Mouse (Mus musculus) heart, embryonic 11.5 days (tissue): ENCODE data around the gene Akap2. TPM values are rescaled to one million over a fixed set of nuclear protein-coding genes. Genes with fewer than 3 reads are reported as not detected.

Source experiments
- ATAC-seq: fragments of 200-750 bp; cut with Nextera tagmentation; replicated peaks from 2 replicates; pipeline ENCODE4 v1.8.0; 2017; ENCODE audit warnings: moderate library complexity; ENCODE audit not compliant: insufficient number of reproducible peaks, low FRiP score, low TSS enrichment
- H3K27ac ChIP-seq: fragments of 300-500 bp; sonication (generic); 2 replicates; pipeline ENCODE4 v1.5.1; 2014; ENCODE audit warnings: mild to moderate bottlenecking, low read depth, low read length
- H3K27me3 ChIP-seq: fragments of 300-500 bp; sonication (generic); 2 replicates; pipeline ENCODE4 v1.6.1; 2014; ENCODE audit warnings: mild to moderate bottlenecking, low read length, mixed read lengths; ENCODE audit not compliant: control insufficient read depth, insufficient read depth
- H3K36me3 ChIP-seq: fragments of 300-500 bp; sonication (generic); 2 replicates; pipeline ENCODE4 v1.6.1; 2014; ENCODE audit warnings: mild to moderate bottlenecking, low read length, moderate library complexity, mixed read lengths; ENCODE audit not compliant: control insufficient read depth, insufficient read depth
- H3K4me1 ChIP-seq: fragments of 300-500 bp; sonication (generic); 2 replicates; pipeline ENCODE4 v1.6.1; 2014; ENCODE audit warnings: low read length; ENCODE audit not compliant: control insufficient read depth, insufficient read depth
- H3K4me2 ChIP-seq: fragments of 300-500 bp; sonication (generic); 2 replicates; pipeline ENCODE4 v1.6.1; 2014; ENCODE audit warnings: mild to moderate bottlenecking, moderate library complexity
- H3K4me3 ChIP-seq: fragments of 300-500 bp; sonication (generic); 2 replicates; pipeline ENCODE4 v1.5.1; 2014; ENCODE audit warnings: low read depth, low read length
- H3K9ac ChIP-seq: fragments of 300-500 bp; sonication (generic); 2 replicates; pipeline ENCODE4 v1.6.1; 2014; ENCODE audit warnings: mild to moderate bottlenecking, low read depth, low read length, moderate library complexity
- H3K9me3 ChIP-seq: fragments of 300-500 bp; sonication (generic); replicated peaks from 2 replicates; pipeline ENCODE4 v1.6.1; 2016; ENCODE audit warnings: low read length; ENCODE audit not compliant: control insufficient read depth
- WGBS: fragments of 180-500 bp; shearing (Covaris S2); extraction: QIAGEN DNeasy Blood & Tissue Kit; methylation state at CpG from one replicate; pipeline ENCODE4 v1.1.7; 2014; ENCODE audit not compliant: insufficient replicate concordance; 5-methylcytosine and 5-hydroxymethylcytosine counted together
- polyA plus RNA-seq: library from polyadenylated mRNA; unstranded; fragments of >200 nt; fragmentation: Nextera tagmentation; extraction: Ambion mirVana; gene quantifications from 2 replicates; pipeline ENCODE4 v1.2.1, GENCODE M21; 2014

Akap2 gene
- polyA plus RNA-seq, 1 experiment from 2014 or later: 45.9 TPM

DNA sequence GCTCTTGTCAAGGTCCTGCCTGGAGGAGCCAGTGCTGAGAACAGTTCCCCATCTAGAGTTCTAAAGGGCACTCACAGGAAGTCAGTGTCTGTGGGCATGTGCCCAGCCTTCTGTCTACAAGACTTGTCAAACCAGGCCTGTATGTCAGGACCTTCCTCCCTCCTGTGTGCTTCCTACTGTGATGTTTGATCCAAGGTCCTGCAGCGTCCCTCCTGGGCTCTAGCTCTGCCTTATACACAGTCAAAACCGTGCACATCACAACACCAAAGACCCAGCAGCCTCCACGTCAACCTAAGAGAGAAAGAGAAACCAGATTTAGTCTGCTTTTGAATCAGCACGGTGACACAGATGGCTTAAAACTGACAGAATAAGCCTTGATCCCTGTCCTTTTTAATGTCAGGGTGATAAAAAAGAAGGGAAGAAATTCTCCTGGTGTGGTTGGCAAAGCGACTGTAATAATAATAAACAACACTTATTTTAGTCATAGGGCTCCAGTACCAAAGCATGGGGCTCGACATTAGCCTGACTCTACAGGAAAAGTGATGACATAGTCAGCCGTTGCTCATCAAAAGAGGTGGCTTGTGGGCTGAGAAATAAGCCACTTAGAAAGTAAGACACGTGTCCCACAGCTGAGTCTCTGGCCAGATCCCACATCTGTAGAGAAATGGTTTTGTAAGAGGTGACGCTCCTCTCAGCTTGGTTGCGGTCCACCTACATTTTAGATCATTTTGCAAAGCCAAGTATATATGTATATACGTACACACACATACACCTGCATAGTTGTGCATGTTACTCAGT lies 13.5 kb downstream of the Akap2 start:
- peaks cover 3% of the 10 kb centered on the region; the same call in 1 of the 2 replicates for H3K36me3 ChIP-seq
- WGBS: 71% methylated on average over 11 of the region's 11 CpGs
- H3K4me3 ChIP-seq: no peak overlapping the region
- H3K4me2 ChIP-seq: no peak overlapping the region
- no peak for ATAC-seq
- no peaks in the 10 kb centered on the region for H3K9me3 ChIP-seq
- H3K27ac ChIP-seq: no peak overlapping the region
- H3K4me1 ChIP-seq: 0 out of 2 replicates have a peak, but pooled peaks cover 3% of the 10 kb centered on the region
- H3K9ac ChIP-seq: no peak overlapping the region
- H3K27me3 ChIP-seq: no peaks in the 10 kb centered on the region

GRCm38 (mm10) chr4:57732351-57732750 lies 14.9 kb downstream of the Akap2 start:
- ATAC-seq: no peak
- H3K9me3 ChIP-seq: no peaks in the 10 kb centered on the region
- 0 out of 2 replicates have a peak, but pooled peaks cover 3% of the 10 kb centered on the region for H3K4me1 ChIP-seq
- no peak overlapping the region for H3K27ac ChIP-seq
- H3K9ac ChIP-seq: no peak overlapping the region
- 79% methylated on average over 5 of the region's 5 CpGs for WGBS
- H3K4me3 ChIP-seq: no peak overlapping the region
- peaks cover 3% of the 10 kb centered on the region; the same call in 1 of the 2 replicates for H3K36me3 ChIP-seq
- no peaks in the 10 kb centered on the region for H3K27me3 ChIP-seq
- H3K4me2 ChIP-seq: no peak overlapping the region

DNA sequence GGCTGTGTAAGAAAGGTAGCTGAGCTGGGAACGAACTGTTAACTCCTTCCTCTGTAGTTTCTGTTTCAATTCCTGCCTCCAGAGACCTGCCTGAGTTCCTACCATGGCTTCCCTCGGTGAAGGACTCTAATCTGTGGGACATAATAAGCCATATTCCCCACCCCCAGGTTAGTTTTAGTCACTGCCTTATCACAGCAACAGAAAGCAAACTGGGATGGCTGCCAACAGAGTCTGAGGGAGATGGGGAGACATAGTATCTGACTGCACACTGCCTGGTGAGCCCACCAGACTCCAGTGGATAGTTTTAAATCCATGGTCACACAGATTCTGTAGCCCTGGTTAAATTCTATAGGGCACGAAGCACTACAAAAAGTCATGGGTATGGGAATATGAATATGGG lies 16.0 kb downstream of the Akap2 start:
- 60% methylated on average over 3 of the region's 3 CpGs for WGBS
- H3K27ac ChIP-seq: no peak overlapping the region

GRCm38 (mm10) chr4:57735426-57735825 lies 18.0 kb downstream of the Akap2 start:
- 79% methylated on average over 5 of the region's 5 CpGs for WGBS
- H3K9me3 ChIP-seq: no peaks in the 10 kb centered on the region

More for the DNA sequence above, 16.0 kb downstream of the Akap2 start:
- no peak overlapping the region for H3K4me2 ChIP-seq
- H3K9ac ChIP-seq: no peak overlapping the region
- H3K36me3 ChIP-seq: peaks cover 3% of the 10 kb centered on the region; the same call in 1 of the 2 replicates
- no peak overlapping the region for H3K4me3 ChIP-seq
- no peak for ATAC-seq
- no peaks in the 10 kb centered on the region for H3K9me3 ChIP-seq
- H3K27me3 ChIP-seq: no peaks in the 10 kb centered on the region
- 0 out of 2 replicates have a peak, but pooled peaks cover 3% of the 10 kb centered on the region for H3K4me1 ChIP-seq

GRCm38 (mm10) chr4:57738856-57739552 lies 21.5 kb downstream of the Akap2 start:
- Histone ChIP-seq H3K36me3 (peaks cover 3% of the 10 kb centered on the region; the same call in 1 of the 2 replicates), H3K27me3 (no peaks in the 10 kb centered on the region), H3K9me3 (no peaks in the 10 kb centered on the region), H3K4me1 (peaks cover 7% of the 10 kb centered on the region), H3K9ac (no peak overlapping the region), H3K4me2 (no peak overlapping the region), H3K4me3 (no peak overlapping the region), H3K27ac (0 out of 2 replicates have a peak overlapping the region, but pooled peaks have one; percentile 10)
- WGBS: 63% methylated on average over 8 of the region's 8 CpGs
- no peak for ATAC-seq

More at GRCm38 (mm10) chr4:57735426-57735825, 18.0 kb downstream of the Akap2 start:
- Histone ChIP-seq H3K9ac (no peak overlapping the region), H3K27me3 (no peaks in the 10 kb centered on the region), H3K27ac (no peak overlapping the region), H3K4me3 (no peak overlapping the region), H3K36me3 (peaks cover 3% of the 10 kb centered on the region; the same call in 1 of the 2 replicates), H3K4me2 (no peak overlapping the region), H3K4me1 (peaks cover 7% of the 10 kb centered on the region)
- ATAC-seq: no peak

- Histone ChIP-seq H3K9ac (no peak overlapping the region), H3K36me3 (peaks cover 6% of the 10 kb centered on the region), H3K27me3 (no peaks in the 10 kb centered on the region), H3K9me3 (peaks cover 5% of the 10 kb centered on the region), H3K4me3 (no peak overlapping the region), H3K4me2 (no peak overlapping the region), H3K4me1 (peaks cover 9% of the 10 kb centered on the region), H3K27ac (no peak overlapping the region)
- no peak for ATAC-seq
- WGBS: 63% methylated on average over 11 of the region's 11 CpGs
These were observed 26.0 kb downstream of the Akap2 start for GRCm38 (mm10) chr4:57743325-57743929.

DNA sequence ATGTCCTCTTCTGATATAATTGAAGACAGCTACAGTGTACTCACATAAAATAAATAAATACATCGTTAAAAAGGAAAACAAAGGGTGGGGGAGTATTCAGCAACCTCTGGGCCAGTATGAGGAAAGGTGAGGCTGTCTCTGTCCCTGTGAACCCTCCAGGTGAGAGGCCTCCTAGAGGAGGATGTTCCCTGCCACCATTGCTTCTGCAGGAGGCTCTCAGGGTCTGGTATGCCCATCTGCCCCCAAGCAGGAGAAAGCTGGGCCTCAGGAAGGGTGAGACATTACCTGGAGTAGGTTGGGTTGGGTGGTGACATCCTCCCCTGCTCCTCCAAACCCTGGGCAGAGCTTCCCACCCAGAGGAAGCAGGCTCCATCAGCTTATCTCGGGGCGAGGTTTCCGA lies 33.2 kb downstream of the Akap2 start:
- no peak overlapping the region for H3K27ac ChIP-seq
- no peak overlapping the region for H3K9ac ChIP-seq
- H3K36me3 ChIP-seq: peaks cover 2% of the 10 kb centered on the region
- H3K4me1 ChIP-seq: peaks cover 20% of the 10 kb centered on the region
- ATAC-seq: no peak
- no peaks in the 10 kb centered on the region for H3K27me3 ChIP-seq
- 58% methylated on average over 4 of the region's 4 CpGs for WGBS
- H3K4me2 ChIP-seq: no peak overlapping the region
- H3K9me3 ChIP-seq: peaks cover under 1% of the 10 kb centered on the region; the same call in 1 of the 2 replicates
- no peak overlapping the region for H3K4me3 ChIP-seq

DNA sequence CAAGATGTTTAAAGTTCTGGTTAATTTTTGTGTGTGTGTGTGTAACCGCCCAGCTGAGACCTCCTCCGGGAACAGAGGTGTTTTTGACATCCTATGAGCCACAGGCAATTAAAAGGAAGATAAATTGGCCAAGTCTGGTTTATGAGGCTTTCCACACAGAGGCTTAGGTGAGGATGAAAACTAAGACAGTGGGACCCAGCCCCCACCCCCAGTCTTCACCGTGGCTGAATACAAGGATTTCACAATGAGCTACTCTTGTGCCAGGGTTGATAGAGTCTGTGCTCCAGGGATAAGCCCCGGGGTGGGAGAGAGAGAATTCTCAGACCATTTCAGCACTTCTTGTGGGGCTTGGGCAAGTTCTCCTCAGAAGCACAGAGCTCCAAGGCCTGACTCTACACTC lies 33.6 kb downstream of the Akap2 start:
- ATAC-seq: no peak

More for the DNA sequence above, 33.6 kb downstream of the Akap2 start:
- no peaks in the 10 kb centered on the region for H3K27me3 ChIP-seq
- H3K4me1 ChIP-seq: peaks cover 20% of the 10 kb centered on the region
- WGBS: 42% methylated on average over 4 of the region's 4 CpGs
- no peak overlapping the region for H3K27ac ChIP-seq
- no peak overlapping the region for H3K9ac ChIP-seq
- no peaks in the 10 kb centered on the region for H3K9me3 ChIP-seq
- H3K4me3 ChIP-seq: no peak overlapping the region
- H3K36me3 ChIP-seq: no peaks in the 10 kb centered on the region
- no peak overlapping the region for H3K4me2 ChIP-seq
